Mouse (Mus musculus): ENCODE results near the gene Pcolce2.
"Not testable (repeated sequence)": the region's sequence is repeated elsewhere in the genome, so short reads cannot be mapped to it uniquely, and the experiment has no call there.

The Pcolce2 gene

DNA sequence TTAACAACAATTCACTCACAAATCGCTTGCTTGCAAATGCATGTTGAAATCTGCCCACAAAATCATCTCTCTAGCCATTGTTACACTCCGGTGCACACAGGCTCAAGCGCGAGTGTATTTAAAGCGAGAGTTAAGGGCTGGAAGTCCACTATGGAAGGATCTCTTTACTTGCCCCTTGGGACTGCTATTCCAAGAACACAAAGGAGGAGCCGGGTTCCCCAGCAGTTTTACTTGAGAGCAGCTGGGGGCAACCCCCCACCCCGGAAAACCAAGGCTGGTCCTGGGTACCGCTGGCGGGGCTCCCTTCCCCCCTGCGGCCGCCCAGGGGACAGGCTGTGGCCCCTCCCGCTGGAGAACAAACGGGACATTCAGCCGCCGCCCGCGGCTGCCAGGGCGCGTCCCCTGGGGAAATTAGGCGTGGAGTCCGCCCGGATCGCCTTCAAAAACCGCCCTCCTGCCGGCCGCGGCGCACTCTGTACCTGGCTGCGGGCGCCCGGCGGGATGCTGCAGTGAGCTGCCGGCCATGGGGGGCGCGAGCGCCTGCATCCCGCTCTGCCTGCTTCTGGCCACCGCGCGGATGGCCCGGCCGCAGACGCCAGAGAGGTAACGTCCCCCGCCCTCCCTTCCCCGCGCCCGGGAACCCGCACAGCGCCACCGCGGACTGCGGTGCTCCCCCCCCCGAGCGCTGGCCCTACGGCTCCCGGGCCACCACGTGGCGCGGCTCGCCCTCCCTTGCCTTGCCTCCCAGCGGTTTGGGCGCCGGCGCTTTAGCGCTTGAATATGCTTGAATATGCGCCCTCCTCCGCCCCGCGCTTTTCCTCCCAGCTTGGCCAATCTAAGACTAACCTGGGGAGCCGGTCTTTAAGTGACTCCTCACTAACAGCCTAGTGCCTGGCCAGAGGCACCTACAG is at the start of gene Pcolce2:
Gene Pcolce2 (plus strand): TSS at position 331 of the 911 bp plus-strand sequence.
- DNase-seq (ENCODE audit: low read depth, low spot score) = peak; percentile 85

DNA sequence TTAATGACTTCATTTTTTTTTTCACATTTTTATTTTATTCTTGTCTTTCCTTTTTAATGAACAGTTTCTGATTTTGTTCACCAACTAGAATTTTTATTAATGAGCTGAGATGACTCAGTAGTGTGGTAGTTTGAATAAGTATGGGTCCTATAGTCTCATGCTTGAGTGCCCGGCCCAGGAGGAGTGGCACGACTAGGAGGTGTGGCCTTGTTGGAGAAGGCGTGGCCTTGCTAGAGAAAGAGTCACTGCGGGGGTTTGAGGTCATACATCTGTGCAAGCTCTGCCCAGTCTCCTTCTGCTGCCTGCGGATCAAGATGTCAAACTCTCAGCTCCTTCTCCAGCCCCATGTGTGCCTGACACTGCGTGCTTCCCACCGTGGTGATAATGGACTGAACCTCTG is 49.3 kb upstream of the Pcolce2 start:
- peak; percentile 88 for DNase-seq (ENCODE audit: low read depth, low spot score)

GRCm38 (mm10) chr9:95594291-95594690 is 43.1 kb upstream of the Pcolce2 start:
- no peak for DNase-seq (ENCODE audit: low read depth, low spot score)

DNA sequence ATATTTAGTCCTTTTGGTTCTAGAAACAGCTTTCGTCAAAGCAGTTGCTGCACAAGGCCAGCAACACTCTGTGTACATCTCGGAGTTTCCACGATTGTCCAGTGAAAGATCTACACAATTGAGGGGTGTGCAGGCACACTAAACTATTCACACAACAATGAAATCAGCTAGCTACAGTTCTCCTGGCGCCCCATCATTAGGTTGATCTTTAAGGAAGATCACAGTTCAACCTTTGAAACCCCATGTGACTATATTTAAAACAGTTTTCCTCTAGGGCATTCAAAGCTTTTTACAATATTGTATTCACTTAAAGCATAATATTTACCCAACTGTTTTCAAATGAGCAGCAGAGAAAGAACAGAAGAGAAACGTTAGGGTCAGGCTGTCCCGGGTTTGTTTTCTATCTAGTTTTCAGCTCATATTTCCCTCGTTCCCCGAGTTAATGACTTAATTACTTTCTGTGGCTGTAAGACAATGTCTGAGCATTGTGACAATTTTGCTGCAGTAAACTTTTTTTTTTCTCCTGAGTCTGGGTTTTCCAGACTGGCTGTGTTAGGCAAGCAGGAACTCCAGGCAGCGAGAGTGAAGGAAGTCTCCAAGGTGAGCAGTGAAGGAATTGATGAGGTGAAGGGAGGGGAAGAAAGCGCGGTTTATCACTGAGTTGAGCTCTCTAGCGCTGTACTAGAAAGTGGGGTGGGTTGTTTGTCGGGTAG is 39.8 kb upstream of the Pcolce2 start:
- peak; percentile 10 for DNase-seq (ENCODE audit: low read depth, low spot score)

DNA sequence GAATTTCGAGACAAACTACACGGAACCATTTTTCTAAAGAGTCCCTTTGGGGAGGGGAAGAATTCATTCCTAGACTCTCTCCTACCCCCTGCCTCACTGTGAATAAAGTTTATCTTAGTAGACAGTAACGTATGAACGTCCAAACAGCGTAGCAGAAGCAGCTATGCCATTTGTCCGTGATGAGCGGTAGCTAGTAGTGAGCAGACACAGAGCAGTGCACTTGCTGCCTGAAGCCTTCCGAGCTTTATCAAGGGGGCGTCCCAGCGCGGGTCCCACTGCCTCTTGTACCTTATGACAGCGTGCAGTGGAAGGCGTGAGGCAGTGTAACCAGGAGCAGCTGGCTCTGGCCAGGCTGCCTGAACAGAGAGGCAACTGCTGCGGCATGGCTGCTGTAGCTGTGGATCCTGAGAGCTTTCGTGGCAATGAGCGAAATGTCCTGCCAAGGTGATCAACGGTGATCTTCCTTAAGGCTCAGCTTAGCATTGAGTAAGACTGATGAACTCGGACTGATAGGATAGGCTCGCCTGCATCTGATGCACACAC is 39.2 kb upstream of the Pcolce2 start:
- peak; percentile 32 for DNase-seq (ENCODE audit: low read depth, low spot score)

DNA sequence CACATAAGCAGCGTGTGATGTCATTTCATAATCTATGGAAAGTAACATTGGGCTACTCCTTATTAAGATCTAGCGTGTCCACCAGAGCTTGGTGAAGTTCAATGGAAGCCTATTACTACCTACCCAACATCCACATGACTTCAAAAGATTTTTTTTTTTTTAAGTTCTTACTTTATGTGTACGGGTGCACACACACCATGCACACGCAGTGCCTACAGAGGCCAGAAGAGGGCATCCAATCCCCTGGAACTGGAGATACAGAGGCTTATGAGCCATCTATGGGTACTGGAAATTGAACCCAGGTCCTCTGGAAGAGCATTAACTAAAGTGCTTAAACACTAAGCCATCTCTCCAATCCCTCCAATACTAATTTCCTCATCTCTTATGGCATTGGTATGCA is 38.0 kb upstream of the Pcolce2 start:
- DNase-seq (ENCODE audit: low read depth, low spot score) = peak; percentile 71

- DNase-seq (ENCODE audit: low read depth, low spot score) = no peak
These were observed 34.6 kb upstream of the Pcolce2 start for GRCm38 (mm10) chr9:95602849-95603248.

- DNase-seq (ENCODE audit: low read depth, low spot score) = no peak
These were observed 34.1 kb upstream of the Pcolce2 start for GRCm38 (mm10) chr9:95603316-95603715.

DNA sequence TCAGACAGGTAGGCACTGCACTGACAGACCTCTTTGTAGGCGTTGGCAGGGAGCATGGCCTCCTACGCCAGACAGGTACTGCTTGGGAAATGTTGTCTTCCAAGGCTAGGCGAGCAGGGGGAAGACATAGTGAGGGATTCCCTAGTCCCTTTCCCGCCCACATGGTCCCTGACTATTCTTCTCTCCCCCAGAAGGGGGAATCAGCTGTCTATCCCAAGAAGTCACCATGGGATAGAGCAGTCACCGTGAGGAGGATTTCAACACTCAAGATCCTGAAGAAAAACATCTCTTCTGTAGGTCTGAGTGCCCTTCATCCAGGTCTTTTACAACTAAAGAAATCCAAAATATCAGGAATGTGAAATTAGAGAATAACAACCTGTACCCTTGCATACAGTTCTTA is 30.2 kb upstream of the Pcolce2 start:
- no peak for DNase-seq (ENCODE audit: low read depth, low spot score)

DNA sequence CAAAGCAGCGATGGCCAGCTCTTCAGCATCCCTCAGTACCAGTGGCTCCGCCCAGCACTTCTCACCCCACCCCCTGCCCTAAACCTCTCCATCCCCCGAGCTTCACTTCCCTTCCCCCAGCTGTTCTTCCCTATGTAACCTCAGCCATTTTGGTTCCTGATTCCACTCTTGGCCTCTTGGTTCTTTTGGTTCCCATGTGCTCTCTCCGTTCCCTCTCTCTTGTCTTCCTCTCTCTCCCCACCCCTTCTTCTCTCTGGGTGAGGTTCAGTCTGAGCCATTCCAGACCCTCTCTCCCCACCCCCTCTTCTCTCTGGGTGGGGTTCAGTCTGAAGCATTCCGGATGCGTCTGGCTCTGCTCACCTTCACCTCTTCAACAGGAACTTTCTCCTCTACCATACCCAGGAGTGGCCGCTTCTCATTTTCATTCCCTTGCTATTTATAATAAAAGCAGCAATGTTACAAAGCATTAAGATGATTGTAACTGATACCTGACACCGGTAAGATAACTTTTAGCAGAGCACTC is 25.1 kb upstream of the Pcolce2 start:
- peak; percentile 89 for DNase-seq (ENCODE audit: low read depth, low spot score)

DNA sequence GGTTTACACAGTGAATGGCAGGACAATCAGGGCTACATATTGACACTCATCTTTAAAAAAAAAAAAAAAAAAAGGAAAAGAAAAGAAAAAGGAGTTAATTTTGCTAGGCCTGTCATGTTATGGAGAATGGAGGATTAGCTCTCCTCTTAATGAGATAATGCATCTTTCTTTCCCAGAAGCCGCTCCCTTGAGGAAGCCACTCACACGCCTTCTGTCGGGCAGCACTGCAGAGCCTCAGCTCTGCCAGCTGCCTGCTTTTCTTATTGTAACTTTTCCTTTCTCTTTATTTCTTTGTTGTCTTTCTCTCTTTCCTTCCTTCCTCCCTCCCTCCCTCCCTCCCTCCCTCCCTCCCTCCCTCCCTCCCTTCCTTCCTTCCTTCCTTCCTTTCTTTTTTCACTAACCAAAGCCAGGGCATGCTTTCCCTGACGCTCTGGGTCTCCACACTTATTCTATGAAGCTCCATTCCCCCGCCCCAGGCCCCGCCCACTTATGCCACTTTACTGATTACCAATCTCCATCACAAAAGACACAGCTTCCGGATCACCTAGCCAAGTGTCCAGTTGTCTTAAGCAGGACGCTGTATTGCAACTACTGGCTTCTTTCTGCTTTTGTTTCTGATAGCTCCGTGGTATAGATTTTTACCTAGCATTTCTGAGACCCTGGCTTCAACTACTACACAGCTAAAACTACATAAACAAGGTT is 23.8 kb upstream of the Pcolce2 start:
- DNase-seq (ENCODE audit: low read depth, low spot score) = peak; percentile 83

GRCm38 (mm10) chr9:95614861-95615615 is 22.4 kb upstream of the Pcolce2 start:
- no peak for DNase-seq (ENCODE audit: low read depth, low spot score)

GRCm38 (mm10) chr9:95615961-95616360 is 21.4 kb upstream of the Pcolce2 start:
- DNase-seq (ENCODE audit: low read depth, low spot score) = peak; percentile 64

GRCm38 (mm10) chr9:95618572-95618971 is 18.8 kb upstream of the Pcolce2 start:
- no peak for DNase-seq (ENCODE audit: low read depth, low spot score)

DNA sequence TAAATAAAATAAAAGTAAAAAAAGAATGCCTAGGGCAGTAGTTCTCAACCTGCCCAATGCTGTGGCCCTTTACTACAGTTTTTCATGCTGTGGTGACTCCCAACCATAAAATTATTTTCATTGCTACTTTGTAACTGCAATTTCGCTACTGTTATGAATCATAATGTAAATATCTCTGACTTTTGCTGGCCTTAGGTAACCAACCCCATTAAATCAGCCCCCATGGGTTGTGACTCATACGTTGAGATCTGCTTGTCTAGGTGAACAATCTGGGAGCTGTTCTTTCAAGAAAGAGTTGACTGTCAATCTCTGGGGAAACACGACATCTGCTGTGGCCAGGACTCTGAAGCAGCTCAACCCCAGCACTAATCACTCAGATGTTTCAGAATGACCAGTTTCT is 13.3 kb upstream of the Pcolce2 start:
- DNase-seq (ENCODE audit: low read depth, low spot score) = no peak

GRCm38 (mm10) chr9:95628439-95628948 is 8.9 kb upstream of the Pcolce2 start:
- no peak for DNase-seq (ENCODE audit: low read depth, low spot score)

DNA sequence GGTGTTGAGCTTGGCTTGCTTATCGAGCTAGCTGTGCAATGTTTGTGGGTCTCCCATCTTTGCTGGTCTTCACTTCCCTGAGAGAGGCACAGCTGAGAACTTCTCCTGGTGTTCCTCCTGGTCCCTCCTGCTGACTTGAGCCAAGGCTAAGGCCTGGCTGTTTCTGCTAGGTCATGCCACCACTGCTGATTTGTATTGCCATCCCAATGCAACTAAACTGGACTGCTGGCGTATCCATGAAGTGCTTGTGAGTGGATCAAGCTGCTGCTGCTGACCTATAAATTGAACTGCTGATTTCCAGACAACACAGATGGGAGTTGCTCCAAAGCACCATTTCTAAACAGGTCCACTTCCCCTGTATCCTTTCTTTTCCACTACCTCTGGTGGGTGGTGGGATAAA is 7.8 kb upstream of the Pcolce2 start:
- DNase-seq (ENCODE audit: low read depth, low spot score) = not testable (repeated sequence)

DNA sequence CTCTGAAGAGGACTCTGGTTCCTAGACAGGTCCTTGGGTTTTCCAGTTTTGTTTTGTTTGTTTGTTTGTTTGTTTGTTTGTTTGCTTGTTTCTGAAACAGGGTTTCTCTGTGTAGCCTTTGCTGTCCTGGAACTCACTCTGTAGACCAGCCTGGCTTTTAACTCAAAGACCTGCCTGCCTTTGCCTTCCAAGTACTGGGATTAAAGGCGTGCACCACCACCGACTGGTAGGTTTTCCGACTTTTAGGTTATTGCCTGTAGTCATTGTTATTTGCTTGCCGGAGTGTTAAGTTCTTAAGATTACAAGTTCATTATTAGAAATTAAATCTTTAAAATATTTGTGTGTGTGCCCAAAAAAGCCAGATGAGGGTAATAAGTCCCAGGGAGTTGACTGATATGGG is 1.0 kb upstream of the Pcolce2 start:
- no peak for DNase-seq (ENCODE audit: low read depth, low spot score)

- DNase-seq (ENCODE audit: low read depth, low spot score) = peak; percentile 71
These were observed 2.5 kb downstream of the Pcolce2 start for GRCm38 (mm10) chr9:95639919-95640318.

DNA sequence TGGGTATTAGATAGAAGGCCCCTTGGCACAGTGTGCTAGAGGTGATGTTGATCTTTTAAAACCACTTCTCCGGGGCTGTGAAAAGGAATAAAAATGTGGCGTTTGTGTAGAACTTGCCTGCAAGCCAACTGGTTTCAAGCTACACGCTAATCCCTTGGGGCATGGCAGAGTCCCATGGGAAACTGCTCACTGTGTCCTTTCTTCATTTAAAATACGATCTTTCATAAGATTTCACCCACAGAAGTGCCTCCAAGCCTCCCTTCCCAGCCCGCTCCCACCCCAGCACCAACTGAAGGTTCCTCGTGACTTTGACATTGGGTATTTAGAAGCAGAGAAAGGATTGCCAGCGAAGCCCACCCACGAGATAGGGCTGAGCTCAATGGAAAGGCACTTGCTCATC is 8.5 kb downstream of the Pcolce2 start:
- DNase-seq (ENCODE audit: low read depth, low spot score) = no peak

DNA sequence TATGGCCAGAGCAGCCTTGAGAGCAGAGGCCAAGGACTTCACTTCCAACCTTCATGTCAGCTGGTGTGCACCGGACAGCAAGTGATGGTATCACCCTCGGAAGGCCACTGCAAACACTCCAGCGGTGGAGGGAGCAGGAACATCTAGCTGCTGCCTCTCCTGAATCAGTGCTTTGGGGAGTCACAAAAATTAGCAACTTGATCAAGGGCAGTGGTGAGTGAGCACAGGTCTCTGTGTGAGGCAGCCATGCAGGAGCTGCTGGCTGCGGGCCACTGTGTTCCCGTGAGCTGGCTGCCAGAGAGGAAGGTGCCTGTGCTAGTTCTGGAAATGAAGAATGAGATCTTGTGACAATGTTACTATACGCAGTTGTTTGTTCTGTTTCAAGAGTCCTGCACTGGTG is 16.0 kb downstream of the Pcolce2 start:
- no peak for DNase-seq (ENCODE audit: low read depth, low spot score)

Measured in R1 (cell line).